Mouse (Mus musculus): Measurements from ENCODE around the gene Foxb2. TPM values are rescaled to one million over a fixed set of nuclear protein-coding genes. Genes with fewer than 3 reads are reported as not detected.
A peak's percentile ranks its signal among the peaks of the same experiment; 100 is the strongest.
"Not testable (repeated sequence)": the region's sequence is repeated elsewhere in the genome, so short reads cannot be mapped to it uniquely, and the experiment has no call there.

Gene Foxb2
- polyA plus RNA-seq, 1 experiment from 2014 or later, result not detected

DNA sequence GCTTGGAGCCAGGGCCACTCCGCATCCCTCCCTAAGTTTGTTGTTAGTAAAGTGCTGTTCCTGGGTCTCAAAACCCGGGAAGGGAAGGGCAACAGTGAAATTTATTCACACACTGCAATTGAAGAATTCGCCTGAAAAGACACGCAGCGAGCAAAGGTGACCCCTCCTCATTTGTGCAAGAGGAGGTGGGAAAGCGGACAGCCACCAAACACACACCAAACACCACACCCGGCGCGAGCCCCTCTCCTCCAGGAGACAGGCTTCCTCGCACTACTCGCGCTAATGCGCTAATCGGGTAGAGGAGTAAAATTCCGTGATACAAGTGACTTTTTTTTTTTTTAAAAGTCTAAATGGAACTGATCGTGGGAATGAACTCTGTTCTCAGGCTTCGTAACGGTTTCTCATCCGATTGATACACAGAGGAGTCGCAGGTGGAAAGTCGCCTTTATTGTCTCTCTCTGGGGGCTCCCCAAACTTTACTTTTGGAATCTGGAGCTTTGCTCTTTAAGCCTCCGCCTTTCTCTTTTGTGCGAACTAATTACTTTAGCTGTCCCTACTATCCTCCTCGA lies 2.3 kb downstream of the Foxb2 start:
- H3K4me1 ChIP-seq, result peaks cover 52% of the 10 kb centered on the region
- 0 out of 2 replicates have a peak overlapping the region, but pooled peaks have one; percentile 12 for H3K4me2 ChIP-seq
- ATAC-seq (ENCODE audit: insufficient number of reproducible peaks, low FRiP score, low TSS enrichment, low read depth), result no peak
- 1% methylated on average over 24 of the region's 24 CpGs for WGBS
- H3K36me3 ChIP-seq, result no peaks in the 10 kb centered on the region
- no peak overlapping the region for H3K27ac ChIP-seq
- H3K9me3 ChIP-seq, result no peaks in the 10 kb centered on the region
- H3K27me3 ChIP-seq, result peaks cover 87% of the 10 kb centered on the region
- H3K4me3 ChIP-seq, result no peak overlapping the region; the same call in 1 of the 2 replicates
- H3K9ac ChIP-seq, result no peak overlapping the region

DNA sequence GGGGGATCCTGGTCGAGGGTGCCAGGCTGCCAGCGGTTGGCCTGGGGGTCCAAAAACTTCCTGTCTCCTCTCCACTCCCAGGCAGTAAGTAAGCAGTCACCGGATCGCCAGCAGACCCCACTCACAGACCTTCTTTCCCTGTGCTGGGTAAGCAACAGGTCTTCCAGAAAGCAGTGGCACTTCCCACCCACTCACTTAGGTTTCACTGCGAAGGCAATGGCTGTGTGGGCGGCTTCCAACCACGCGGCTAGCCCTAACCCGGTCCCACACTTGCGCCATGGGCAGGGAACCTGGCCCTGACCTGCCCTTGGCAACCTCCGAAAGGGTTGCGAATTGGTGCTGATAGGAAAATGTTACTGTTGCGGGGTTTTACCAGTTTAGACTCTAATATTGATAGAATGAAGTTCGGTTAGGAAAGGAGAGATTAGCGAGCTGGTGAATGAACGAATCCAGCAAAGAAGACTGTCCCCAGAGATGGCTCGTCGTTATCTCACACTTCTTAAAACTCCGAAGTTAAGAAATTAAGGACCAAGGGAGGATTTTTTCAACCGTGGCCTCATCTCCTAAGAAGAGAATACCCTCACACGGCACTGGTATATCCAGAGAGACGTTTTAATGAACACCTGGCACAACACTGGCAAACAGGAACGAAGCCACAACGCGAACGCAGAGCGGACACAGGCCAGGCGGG lies 3.0 kb downstream of the Foxb2 start:
- no peak for ATAC-seq (ENCODE audit: insufficient number of reproducible peaks, low FRiP score, low TSS enrichment, low read depth)
- WGBS, result 2% methylated on average over 28 of the region's 28 CpGs
- peaks cover 46% of the 10 kb centered on the region for H3K4me1 ChIP-seq
- peaks cover 80% of the 10 kb centered on the region for H3K27me3 ChIP-seq
- no peak overlapping the region; the same call in 1 of the 2 replicates for H3K4me3 ChIP-seq
- H3K9me3 ChIP-seq, result no peaks in the 10 kb centered on the region
- H3K36me3 ChIP-seq, result no peaks in the 10 kb centered on the region
- 0 out of 2 replicates have a peak overlapping the region, but pooled peaks have one; percentile 12 for H3K4me2 ChIP-seq
- H3K27ac ChIP-seq, result no peak overlapping the region
- H3K9ac ChIP-seq, result no peak overlapping the region

DNA sequence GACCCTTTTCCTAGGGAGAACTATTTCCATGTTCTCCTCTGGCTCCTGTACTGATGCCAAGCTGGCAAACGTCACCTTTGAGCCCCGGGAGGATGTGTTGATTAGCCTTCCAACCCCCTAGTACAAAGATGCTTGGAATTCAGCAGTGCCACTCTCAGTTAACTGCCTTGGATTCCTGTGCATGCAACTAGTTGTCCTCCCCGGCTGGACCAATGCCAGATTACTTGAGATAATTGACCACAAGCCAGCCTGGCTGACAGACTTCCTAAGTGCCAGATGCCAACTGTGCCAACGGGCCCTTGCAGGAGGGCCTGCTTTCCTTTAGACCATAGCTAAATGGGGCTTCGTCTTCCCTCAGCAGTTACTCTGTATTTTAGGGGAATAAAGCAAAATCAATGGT lies 5.1 kb downstream of the Foxb2 start:
- no peaks in the 10 kb centered on the region for H3K36me3 ChIP-seq
- peaks cover 63% of the 10 kb centered on the region for H3K27me3 ChIP-seq
- WGBS, result 22% methylated on average over 5 of the region's 5 CpGs
- peaks cover 31% of the 10 kb centered on the region for H3K4me1 ChIP-seq
- no peak overlapping the region for H3K4me3 ChIP-seq
- H3K27ac ChIP-seq, result no peak overlapping the region
- no peak overlapping the region for H3K9ac ChIP-seq
- no peaks in the 10 kb centered on the region for H3K9me3 ChIP-seq
- H3K4me2 ChIP-seq, result no peak overlapping the region
- no peak for ATAC-seq (ENCODE audit: insufficient number of reproducible peaks, low FRiP score, low TSS enrichment, low read depth)

DNA sequence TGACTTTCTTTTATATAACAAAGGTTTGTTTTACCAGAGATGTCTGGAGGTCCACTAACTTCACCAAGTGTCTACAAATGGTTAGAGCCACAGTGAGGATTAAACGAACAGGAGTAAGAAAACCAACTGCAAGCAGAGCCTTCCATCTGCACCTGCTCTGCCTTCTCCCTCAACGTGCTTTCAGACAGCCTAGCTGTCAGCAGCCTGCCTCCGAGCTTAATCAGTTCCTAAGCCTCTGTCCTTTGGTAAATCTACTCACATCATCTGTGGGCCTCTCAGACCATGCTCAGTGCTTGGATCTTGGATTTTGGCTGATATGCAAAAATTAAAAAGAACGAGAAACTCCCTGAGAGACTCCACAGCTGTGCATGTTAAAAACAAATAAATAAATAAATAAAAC lies 15.0 kb downstream of the Foxb2 start:
- 55% methylated on average over 4 of the region's 4 CpGs for WGBS
- no peak overlapping the region for H3K4me3 ChIP-seq
- no peak for ATAC-seq (ENCODE audit: insufficient number of reproducible peaks, low FRiP score, low TSS enrichment, low read depth)
- H3K27ac ChIP-seq, result no peak overlapping the region
- no peaks in the 10 kb centered on the region for H3K4me1 ChIP-seq
- no peaks in the 10 kb centered on the region for H3K36me3 ChIP-seq
- no peak overlapping the region for H3K4me2 ChIP-seq
- H3K27me3 ChIP-seq, result peaks cover 8% of the 10 kb centered on the region; the same call in 1 of the 2 replicates
- no peak overlapping the region for H3K9ac ChIP-seq
- no peaks in the 10 kb centered on the region for H3K9me3 ChIP-seq

DNA sequence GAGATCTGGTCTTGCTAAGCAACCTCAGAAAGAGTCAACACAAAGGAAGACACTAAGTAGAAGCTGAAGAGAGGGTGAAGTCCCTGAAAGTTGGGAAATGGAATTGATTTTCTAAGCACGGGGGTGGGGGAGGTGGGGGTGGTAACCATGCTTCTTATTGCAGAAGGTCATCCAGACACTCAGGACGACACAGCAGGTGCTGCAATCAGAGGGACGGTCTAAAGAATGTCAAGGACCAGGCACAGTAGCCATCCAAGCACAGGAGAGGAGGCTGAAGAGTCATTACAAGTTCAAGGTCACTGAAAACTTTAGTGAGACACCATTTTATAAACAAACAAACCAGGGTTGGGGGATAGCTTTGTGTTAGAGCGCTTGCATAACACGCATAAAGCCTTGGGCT lies 16.9 kb downstream of the Foxb2 start:
- H3K27ac ChIP-seq, result no peak overlapping the region
- no peak for ATAC-seq (ENCODE audit: insufficient number of reproducible peaks, low FRiP score, low TSS enrichment, low read depth)
- 68% methylated on average over 5 of the region's 5 CpGs for WGBS
- H3K4me1 ChIP-seq, result no peaks in the 10 kb centered on the region
- H3K9ac ChIP-seq, result no peak overlapping the region
- H3K36me3 ChIP-seq, result no peaks in the 10 kb centered on the region
- H3K9me3 ChIP-seq, result no peaks in the 10 kb centered on the region
- H3K4me2 ChIP-seq, result no peak overlapping the region
- peaks cover 4% of the 10 kb centered on the region; the same call in 1 of the 2 replicates for H3K27me3 ChIP-seq
- H3K4me3 ChIP-seq, result no peak overlapping the region

DNA sequence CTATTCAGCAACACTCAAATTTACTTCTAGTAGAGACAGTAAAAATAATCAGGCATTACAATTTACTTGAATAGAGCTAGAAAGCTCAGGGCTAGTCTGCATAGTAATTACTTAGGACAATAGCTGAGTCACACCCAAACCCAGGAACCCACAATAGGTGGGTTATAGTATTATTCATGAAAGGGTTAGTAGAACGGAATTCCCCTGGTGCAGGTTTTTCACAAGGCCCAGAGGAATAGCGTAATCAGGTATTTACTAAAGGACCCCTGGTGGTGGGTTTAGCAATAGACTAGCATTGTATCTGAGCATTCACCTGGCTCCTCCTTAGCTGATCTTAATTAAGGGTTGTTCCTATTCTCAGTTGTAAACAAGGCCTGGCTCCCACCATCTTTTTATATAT lies 29.5 kb downstream of the Foxb2 start:
- H3K4me2 ChIP-seq; H3K36me3 ChIP-seq; H3K9ac ChIP-seq; H3K9me3 ChIP-seq; ATAC-seq (ENCODE audit: insufficient number of reproducible peaks, low FRiP score, low TSS enrichment, low read depth); H3K4me3 ChIP-seq; H3K27me3 ChIP-seq; H3K4me1 ChIP-seq; H3K27ac ChIP-seq: not testable (repeated sequence)
- WGBS, result 90% methylated on average over 2 of the region's 2 CpGs

DNA sequence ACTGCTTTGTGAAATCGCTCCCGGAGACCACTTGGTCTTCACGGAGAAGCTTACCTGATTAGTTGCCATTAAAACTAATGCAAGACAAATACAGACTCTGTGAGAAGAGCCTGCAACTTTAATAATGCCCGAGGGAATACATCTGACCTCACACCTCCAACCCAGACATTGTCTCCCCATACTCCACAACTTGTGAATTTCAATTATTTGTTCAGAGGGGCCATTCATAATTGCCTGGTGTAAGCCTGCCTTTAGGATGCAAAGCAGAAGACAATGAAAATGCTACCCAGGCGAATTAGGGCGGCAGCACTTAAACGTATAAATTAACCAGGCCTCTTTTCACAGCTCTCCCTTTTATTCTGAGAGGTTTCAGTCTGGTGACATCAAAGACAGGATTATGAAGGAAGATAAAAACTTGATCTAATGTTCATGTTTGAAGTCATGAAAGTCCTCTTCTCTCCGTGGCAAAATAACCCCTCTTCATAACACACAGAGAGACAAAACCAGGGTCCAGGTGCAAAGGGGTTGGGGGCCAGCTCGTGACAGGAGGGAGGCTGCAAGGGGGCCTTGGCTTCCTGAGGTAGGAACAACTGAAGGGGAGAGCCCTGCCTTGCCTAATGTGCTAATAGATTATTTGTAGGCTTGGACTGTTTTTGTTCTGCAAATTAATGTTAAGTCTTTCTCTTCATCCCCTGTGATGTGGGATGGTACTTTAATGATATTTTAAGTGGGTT lies 31.9 kb downstream of the Foxb2 start:
- no peaks in the 10 kb centered on the region for H3K27me3 ChIP-seq
- no peak overlapping the region for H3K9ac ChIP-seq
- H3K9me3 ChIP-seq, result no peaks in the 10 kb centered on the region
- ATAC-seq (ENCODE audit: insufficient number of reproducible peaks, low FRiP score, low TSS enrichment, low read depth), result no peak
- no peak overlapping the region for H3K4me3 ChIP-seq
- no peaks in the 10 kb centered on the region for H3K4me1 ChIP-seq
- 30% methylated on average over 9 of the region's 9 CpGs for WGBS
- H3K36me3 ChIP-seq, result no peaks in the 10 kb centered on the region
- H3K4me2 ChIP-seq, result no peak overlapping the region
- H3K27ac ChIP-seq, result no peak overlapping the region

DNA sequence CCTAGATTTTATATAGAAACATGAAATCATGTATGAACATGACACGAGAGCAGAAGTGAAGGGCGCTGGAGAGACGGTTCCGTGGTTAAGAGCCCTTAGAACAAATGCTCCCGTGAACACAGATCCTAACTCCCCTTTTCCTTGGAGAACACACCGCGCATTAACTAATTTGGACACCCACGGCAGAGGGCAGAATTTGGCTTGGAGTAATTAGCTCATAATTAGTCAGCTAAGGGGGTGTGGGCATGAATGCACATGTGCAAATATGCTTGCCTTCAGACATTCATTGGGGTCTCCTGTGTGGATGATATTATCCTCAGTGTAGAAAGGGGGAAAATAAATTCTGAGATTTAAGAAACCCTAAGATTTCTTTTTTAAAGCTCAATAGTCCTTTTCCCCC lies 32.6 kb downstream of the Foxb2 start:
- Histone ChIP-seq H3K4me1 (no peaks in the 10 kb centered on the region), H3K9ac (no peak overlapping the region), H3K4me3 (no peak overlapping the region), H3K36me3 (no peaks in the 10 kb centered on the region), H3K4me2 (no peak overlapping the region), H3K27me3 (no peaks in the 10 kb centered on the region), H3K9me3 (no peaks in the 10 kb centered on the region), H3K27ac (no peak overlapping the region)
- ATAC-seq (ENCODE audit: insufficient number of reproducible peaks, low FRiP score, low TSS enrichment, low read depth), result no peak
- 72% methylated on average over 8 of the region's 8 CpGs for WGBS

DNA sequence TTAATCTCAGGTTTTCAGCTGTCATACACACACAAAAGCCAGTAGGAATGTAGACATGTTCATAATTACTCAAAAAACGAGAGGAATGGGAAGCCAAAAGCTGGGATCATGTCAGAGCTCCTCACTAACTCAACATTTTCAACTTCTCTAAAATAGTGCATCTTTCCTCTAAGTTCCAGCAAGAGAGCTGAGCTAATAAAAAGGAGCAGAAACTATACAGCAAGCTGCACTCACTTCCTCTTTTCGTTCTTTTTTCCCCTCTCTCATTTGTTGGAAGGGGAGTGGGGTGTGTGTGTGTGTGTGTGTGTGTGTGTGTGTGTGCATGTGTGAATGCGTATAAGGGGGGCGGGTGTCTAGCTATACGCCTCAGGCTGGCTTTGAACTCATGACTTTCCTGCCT lies 45.9 kb downstream of the Foxb2 start:
- H3K9me3 ChIP-seq, result no peaks in the 10 kb centered on the region
- no peaks in the 10 kb centered on the region for H3K36me3 ChIP-seq
- no peak for ATAC-seq (ENCODE audit: insufficient number of reproducible peaks, low FRiP score, low TSS enrichment, low read depth)
- H3K9ac ChIP-seq, result no peak overlapping the region
- H3K27me3 ChIP-seq, result no peaks in the 10 kb centered on the region
- no peak overlapping the region for H3K4me2 ChIP-seq
- H3K27ac ChIP-seq, result no peak overlapping the region
- WGBS, result 65% methylated on average over 5 of the region's 5 CpGs
- H3K4me1 ChIP-seq, result no peaks in the 10 kb centered on the region
- H3K4me3 ChIP-seq, result no peak overlapping the region

DNA sequence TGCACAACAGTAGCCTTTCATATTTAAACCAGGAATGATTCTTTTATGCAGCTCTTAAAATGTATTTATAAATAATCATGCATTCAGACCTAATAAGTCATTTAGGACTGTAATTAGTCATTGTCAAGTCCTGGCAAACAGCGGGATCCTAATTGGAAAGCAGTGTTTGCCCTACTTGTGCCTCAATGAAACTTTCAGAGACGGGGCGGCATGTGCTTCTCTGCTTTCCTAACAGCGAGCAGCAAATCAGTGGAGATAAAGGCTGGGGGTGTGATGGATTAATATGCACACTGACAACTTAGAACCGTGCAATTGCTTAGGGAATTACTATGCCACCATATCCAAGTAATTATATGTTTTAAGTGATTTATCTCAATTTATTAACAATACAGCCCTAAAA lies 48.4 kb downstream of the Foxb2 start:
- Histone ChIP-seq H3K36me3 (no peaks in the 10 kb centered on the region), H3K4me2 (no peak overlapping the region), H3K27ac (no peak overlapping the region), H3K9me3 (no peaks in the 10 kb centered on the region), H3K4me1 (no peaks in the 10 kb centered on the region), H3K27me3 (no peaks in the 10 kb centered on the region), H3K4me3 (no peak overlapping the region), H3K9ac (no peak overlapping the region)
- WGBS, result 62% methylated on average over 5 of the region's 5 CpGs
- no peak for ATAC-seq (ENCODE audit: insufficient number of reproducible peaks, low FRiP score, low TSS enrichment, low read depth)

Measured in limb, embryonic 15.5 days (tissue).